Mouse (Mus musculus) spleen, postnatal 14 days (tissue): ENCODE data around the gene Hist1h3d.
"Not testable (repeated sequence)": the region's sequence is repeated elsewhere in the genome, so short reads cannot be mapped to it uniquely, and the experiment has no call there.

Experiments used
- DNase-seq, 2 experiments: peaks; one replicate each; pipeline ENCODE4 v3.0.0; 2021 to 2022; ENCODE audit warnings: low spot score in 2 of 2

The Hist1h3d gene

GRCm38 (mm10) chr13:23585029-23585441 lies 9.5 kb downstream of the Hist1h3d start:
- DNase-seq = peak; percentile 61 to 75

- peak; percentile 66 to 67 for DNase-seq
These were observed 10.0 kb downstream of the Hist1h3d start for GRCm38 (mm10) chr13:23585442-23586098.

GRCm38 (mm10) chr13:23586099-23586939 lies 10.8 kb downstream of the Hist1h3d start:
- no peak for DNase-seq

- DNase-seq = no peak
These were observed 11.3 kb downstream of the Hist1h3d start for GRCm38 (mm10) chr13:23586940-23587225.

- no peak for DNase-seq
These were observed 15.6 kb downstream of the Hist1h3d start for GRCm38 (mm10) chr13:23591206-23591605.

GRCm38 (mm10) chr13:23591886-23592285 lies 16.3 kb downstream of the Hist1h3d start:
- not testable (repeated sequence) for DNase-seq

- no peak for DNase-seq
These were observed 17.1 kb downstream of the Hist1h3d start for GRCm38 (mm10) chr13:23592614-23593013.

GRCm38 (mm10) chr13:23593051-23593770 lies 17.6 kb downstream of the Hist1h3d start:
- no peak for DNase-seq

GRCm38 (mm10) chr13:23595185-23595584 lies 19.6 kb downstream of the Hist1h3d start:
- no peak for DNase-seq

- DNase-seq = peak in 1 of 2 experiments; percentile 28
These were observed 20.2 kb downstream of the Hist1h3d start for GRCm38 (mm10) chr13:23595622-23596372.

- peak; percentile 70 to 86 for DNase-seq
These were observed 22.4 kb downstream of the Hist1h3d start for GRCm38 (mm10) chr13:23597957-23598356.

GRCm38 (mm10) chr13:23603182-23603699 lies 27.7 kb downstream of the Hist1h3d start:
- no peak for DNase-seq

GRCm38 (mm10) chr13:23604452-23604851 lies 28.9 kb downstream of the Hist1h3d start:
- no peak for DNase-seq

- DNase-seq = no peak
These were observed 29.5 kb downstream of the Hist1h3d start for GRCm38 (mm10) chr13:23605052-23605451.

- no peak for DNase-seq
These were observed 33.6 kb downstream of the Hist1h3d start for GRCm38 (mm10) chr13:23609209-23609608.

- DNase-seq = no peak
These were observed 34.3 kb downstream of the Hist1h3d start for GRCm38 (mm10) chr13:23609844-23610243.

- no peak for DNase-seq
These were observed 34.8 kb downstream of the Hist1h3d start for GRCm38 (mm10) chr13:23610393-23610792.

- no peak for DNase-seq
These were observed 36.1 kb downstream of the Hist1h3d start for GRCm38 (mm10) chr13:23611638-23612037.

- no peak for DNase-seq
These were observed 44.6 kb downstream of the Hist1h3d start for GRCm38 (mm10) chr13:23620056-23620732.

- DNase-seq = peak; percentile 39 to 69
These were observed 45.4 kb downstream of the Hist1h3d start, which contains the start of gene Hist1h2be for GRCm38 (mm10) chr13:23620733-23621531. TSS of gene Hist1h2be (minus strand) at chr13:23621124.
